Mouse (Mus musculus) urinary bladder, postnatal 10 days (tissue): ENCODE data around the gene Vps35l.
A peak's percentile ranks its signal among the peaks of the same experiment; 100 is the strongest.

Experiments used
- DNase-seq: peaks from one replicate; pipeline ENCODE4 v3.0.0; 2022; ENCODE audit warnings: low spot score

Gene Vps35l

GRCm38 (mm10) chr7:118819666-118820065 is 79.6 kb downstream of the Vps35l start:
- DNase-seq, result no peak

- no peak for DNase-seq
Measured at GRCm38 (mm10) chr7:118821356-118821755, 81.3 kb downstream of the Vps35l start.

- no peak for DNase-seq
Measured at GRCm38 (mm10) chr7:118821887-118822556, 82.0 kb downstream of the Vps35l start.

- no peak for DNase-seq
Measured at GRCm38 (mm10) chr7:118824451-118824850, 84.4 kb downstream of the Vps35l start.

- DNase-seq, result no peak
Measured at GRCm38 (mm10) chr7:118827975-118828416, 88.0 kb downstream of the Vps35l start.

- no peak for DNase-seq
Measured at GRCm38 (mm10) chr7:118837901-118838300, 97.9 kb downstream of the Vps35l start.

- DNase-seq, result no peak
Measured at GRCm38 (mm10) chr7:118841030-118841745, 101.2 kb downstream of the Vps35l start.

GRCm38 (mm10) chr7:118841796-118842195 is 101.8 kb downstream of the Vps35l start:
- no peak for DNase-seq

- no peak for DNase-seq
Measured at GRCm38 (mm10) chr7:118842938-118843337, 102.9 kb downstream of the Vps35l start.

- no peak for DNase-seq
Measured at GRCm38 (mm10) chr7:118845141-118845540, 105.1 kb downstream of the Vps35l start.

- no peak for DNase-seq
Measured at GRCm38 (mm10) chr7:118846329-118846728, 106.3 kb downstream of the Vps35l start.

- no peak for DNase-seq
Measured at GRCm38 (mm10) chr7:118848796-118849195, 108.8 kb downstream of the Vps35l start.

- no peak for DNase-seq
Measured at GRCm38 (mm10) chr7:118849543-118850250, 109.7 kb downstream of the Vps35l start.

- no peak for DNase-seq
Measured at GRCm38 (mm10) chr7:118850676-118851290, 110.8 kb downstream of the Vps35l start.

GRCm38 (mm10) chr7:118851571-118851970 is 111.5 kb downstream of the Vps35l start:
- DNase-seq, result no peak

GRCm38 (mm10) chr7:118852611-118853010 is 112.6 kb downstream of the Vps35l start:
- DNase-seq, result no peak

GRCm38 (mm10) chr7:118854606-118855005 is 114.6 kb downstream of the Vps35l start:
- no peak for DNase-seq

GRCm38 (mm10) chr7:118855171-118855876 is 115.3 kb downstream of the Vps35l start, which contains the start of gene Iqck:
TSS of gene Iqck (plus strand) at chr7:118855752.
- peak; percentile 72 for DNase-seq

GRCm38 (mm10) chr7:118855877-118856304 is 115.9 kb downstream of the Vps35l start, which contains the start of gene Knop1:
TSS of gene Knop1 (minus strand) at chr7:118856254.
- no peak for DNase-seq

GRCm38 (mm10) chr7:118858640-118859039 is 118.6 kb downstream of the Vps35l start:
- no peak for DNase-seq

- no peak for DNase-seq
Measured at GRCm38 (mm10) chr7:118865362-118865761, 125.3 kb downstream of the Vps35l start.
